Mouse (Mus musculus): Measurements from ENCODE around the gene Tcf7l1.
"Not testable (repeated sequence)": the region's sequence is repeated elsewhere in the genome, so short reads cannot be mapped to it uniquely, and the experiment has no call there.

Gene Tcf7l1

DNA sequence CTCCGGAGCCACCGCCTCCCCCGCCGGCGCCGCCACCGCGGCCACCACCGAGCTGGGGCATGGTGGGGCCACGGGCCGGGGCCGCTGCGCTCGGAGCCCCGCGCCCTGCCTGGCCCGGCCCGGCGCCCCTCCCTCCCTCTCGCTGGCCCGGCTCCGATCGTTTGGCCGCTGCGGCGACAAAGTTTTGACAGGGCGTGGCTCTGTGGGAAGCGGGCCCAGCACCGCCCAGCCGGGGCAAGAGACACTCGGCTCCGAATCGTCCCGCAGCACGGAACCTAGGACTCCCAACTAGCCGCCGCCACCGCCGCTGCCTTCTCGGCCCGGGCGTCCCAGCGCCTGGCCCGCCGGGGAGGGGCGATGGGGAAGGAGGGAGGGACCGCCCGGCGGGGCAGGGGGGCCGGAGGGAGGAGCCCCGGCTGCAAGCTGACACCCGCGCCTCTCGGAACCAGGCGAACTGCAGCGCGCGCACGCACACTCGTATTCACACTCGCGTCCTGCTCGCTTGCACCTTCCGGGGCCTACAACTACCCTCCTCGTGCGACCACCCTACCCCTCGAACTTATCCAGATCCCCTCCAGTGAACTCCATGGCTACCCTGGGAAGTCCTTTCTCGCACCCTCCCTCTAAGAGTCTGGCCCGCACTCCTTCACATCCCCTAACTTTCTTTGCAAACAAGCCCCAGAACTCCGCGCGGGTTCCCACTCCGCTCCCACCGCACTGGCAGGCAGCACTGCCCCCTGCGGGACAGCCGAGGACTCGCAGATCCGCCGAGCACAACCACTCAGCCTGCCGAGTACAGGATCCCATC lies at the start of gene Tcf7l1:
Gene Tcf7l1 (minus strand): TSS at position 363 of the 808 bp plus-strand sequence.
- peak; percentile 65 to 84 for DNase-seq (ENCODE audit: low spot score in 2 of 2)

DNA sequence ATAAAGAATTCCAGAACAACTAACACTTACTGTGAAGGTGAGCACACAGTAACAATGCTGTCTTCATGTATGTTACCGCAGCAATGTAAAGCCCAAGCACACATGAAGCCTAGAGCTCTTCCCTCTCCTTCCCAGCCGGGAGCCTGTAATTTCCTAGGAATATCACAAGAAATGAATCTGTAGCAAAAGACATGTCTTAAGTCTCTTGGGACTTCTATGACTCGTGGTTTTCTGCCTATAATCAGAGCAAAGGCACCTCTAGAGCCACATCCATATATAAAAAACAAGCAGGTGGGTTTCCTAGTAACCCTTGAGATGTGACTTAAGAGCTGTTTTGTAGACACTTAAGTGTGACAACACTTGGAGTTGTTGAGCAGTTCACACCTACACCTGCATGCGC lies 48.7 kb upstream of the Tcf7l1 start:
- DNase-seq (ENCODE audit: low spot score in 2 of 2), result no peak

DNA sequence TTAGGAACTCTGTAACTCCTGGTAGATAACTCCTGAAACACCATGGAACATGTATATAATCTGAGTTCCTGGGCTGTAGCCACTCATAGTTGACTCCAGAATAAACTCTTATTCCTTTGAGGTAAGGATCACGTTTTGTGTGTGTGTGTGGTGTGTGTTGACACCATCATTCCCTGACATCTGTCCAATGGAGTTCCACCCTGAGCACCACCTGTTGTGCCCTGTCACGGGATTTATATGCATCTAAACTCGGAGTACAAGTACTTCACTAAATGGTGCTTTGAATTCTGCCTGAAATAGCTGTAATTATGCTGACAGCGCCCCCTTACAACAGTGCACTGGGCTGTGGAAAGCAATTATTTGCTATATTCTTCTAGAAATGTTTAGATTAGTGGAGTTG lies 45.5 kb upstream of the Tcf7l1 start:
- DNase-seq (ENCODE audit: low spot score in 2 of 2), result no peak

DNA sequence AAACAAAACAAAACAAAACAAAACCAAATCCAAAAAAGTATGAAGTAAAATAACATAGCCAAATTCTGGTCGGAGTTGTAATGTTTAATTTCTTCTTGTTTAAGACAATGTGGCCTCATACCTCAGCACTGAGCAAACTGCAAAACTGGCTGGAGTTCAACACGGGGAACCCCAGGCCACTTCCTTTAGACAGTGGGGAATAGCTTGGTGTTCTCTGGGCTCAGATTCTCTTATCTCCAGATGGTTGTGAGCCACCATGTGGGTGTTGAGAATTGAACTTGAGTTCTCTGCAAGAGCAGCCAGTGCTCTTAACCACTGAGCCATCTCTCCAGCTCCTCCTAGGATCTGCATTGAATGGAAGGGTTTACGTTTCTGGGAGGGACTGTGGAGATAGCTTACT lies 42.8 kb upstream of the Tcf7l1 start:
- DNase-seq (ENCODE audit: low spot score in 2 of 2), result no peak

DNA sequence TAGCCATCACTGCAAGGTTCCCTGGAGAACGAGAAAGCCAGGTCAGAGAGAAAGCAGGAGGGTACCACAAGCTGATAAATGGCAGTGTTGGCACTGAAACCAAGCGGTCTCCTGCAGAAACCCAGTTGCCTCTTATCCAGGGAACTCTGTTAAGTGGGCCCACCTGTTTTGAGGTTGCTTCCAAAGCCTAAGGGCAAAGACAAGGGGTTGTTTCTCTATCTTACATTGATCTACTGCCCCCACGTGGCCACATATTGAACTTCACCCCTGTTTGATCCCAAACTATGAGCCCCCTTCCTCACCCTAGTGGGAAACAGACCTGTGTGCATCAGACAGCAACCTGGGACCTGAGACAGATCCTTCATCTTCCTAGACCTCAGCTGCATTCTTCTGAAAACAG lies 42.2 kb upstream of the Tcf7l1 start:
- peak; percentile 42 to 69 for DNase-seq (ENCODE audit: low spot score in 2 of 2)

DNA sequence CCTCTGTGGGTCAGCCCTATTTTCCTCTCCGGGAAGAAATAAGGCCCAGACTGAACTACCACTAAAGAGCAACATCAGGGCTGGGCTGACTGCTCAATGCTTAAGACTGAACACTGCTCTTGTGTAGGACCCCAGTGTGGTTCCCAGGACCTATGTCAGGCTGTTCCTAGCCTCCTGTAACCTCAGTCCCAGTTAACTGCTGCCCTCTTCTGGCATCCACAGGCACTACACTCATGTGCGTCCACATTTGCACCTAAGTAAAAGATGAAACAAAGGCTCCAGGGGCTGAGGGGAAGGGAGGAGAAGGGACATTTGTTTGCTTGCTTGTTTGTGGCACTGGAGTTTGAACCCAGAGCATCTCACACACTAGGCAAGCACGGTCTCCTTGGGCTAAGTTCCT lies 39.8 kb upstream of the Tcf7l1 start:
- DNase-seq (ENCODE audit: low spot score in 2 of 2), result peak in 1 of 2 experiments; percentile 33

DNA sequence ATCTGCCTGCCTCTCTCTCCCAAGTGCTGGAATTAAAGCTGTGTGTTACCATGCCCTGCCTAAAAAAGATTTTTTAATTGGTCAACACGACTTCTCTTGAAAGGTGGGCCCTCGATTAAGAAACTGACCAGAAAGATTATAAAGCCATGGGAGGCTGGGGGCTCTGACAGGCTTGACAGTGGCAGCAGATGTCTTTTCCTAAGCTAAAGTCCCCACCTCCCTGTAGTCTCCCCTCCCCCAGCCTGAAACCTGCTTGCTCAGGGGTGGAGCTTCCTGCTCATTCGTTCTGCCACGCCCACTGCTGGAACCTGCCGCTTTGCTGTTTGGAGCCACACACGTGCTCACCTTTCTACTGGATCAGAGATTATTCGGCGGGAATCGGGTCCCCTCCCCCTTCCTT lies 39.0 kb upstream of the Tcf7l1 start:
- DNase-seq (ENCODE audit: low spot score in 2 of 2), result not testable (repeated sequence)

DNA sequence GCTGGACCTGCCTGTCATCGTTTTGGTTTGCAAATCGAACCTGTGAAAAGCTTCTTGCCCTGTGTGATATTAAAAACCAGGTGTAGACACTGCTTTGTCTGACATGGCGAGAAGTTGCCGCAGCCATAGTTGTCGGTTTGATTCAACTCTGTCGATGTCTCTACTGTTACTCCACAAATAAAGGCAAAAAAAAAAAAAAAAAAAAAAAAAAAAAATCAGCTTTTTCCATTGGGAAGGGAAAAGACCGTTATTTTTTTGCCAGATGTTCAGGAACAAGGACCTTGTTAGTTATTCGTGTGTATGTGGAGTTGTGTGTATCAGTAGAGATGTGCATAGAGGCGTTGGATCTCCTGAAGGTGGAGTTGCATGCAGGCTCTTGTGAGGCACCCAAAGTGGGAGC lies 36.7 kb upstream of the Tcf7l1 start:
- no peak for DNase-seq (ENCODE audit: low spot score in 2 of 2)

DNA sequence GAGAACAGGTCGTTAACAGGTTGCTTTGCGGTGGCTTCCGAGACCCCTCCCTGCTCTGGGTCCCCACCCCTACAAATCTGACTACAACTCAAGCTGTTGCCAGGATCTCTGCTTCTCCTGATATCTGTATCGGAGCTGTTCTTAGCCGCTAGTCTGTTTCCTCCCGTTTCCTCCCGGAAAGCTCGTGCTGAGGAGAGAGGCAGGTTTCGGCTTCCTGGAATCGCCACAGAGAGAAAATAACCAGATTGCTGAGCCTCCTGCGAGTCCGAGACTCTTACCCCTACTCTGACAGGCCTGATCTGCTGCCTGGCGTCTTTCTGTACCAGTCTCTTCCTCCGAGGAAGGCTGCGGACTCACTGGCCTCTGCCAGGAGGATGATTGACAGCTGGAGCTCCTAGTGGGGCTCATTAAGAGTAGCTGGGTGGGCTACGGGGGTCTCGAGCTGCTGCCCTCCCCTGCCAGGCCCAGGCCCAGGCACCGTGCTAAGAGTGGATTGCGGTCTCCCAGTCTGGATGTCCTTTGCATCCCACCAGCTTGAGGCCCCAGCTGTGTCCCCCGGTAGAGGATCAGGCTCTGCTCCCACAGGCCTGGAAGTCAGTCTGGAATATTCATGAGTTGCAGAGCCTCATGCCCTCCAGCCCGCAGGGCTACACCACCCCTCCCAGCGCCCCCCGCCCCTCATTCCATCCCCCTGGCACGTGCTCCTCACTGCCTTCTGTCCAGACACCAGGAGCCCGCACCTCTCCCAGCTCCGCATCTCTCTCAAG lies 36.1 kb upstream of the Tcf7l1 start:
- no peak for DNase-seq (ENCODE audit: low spot score in 2 of 2)

DNA sequence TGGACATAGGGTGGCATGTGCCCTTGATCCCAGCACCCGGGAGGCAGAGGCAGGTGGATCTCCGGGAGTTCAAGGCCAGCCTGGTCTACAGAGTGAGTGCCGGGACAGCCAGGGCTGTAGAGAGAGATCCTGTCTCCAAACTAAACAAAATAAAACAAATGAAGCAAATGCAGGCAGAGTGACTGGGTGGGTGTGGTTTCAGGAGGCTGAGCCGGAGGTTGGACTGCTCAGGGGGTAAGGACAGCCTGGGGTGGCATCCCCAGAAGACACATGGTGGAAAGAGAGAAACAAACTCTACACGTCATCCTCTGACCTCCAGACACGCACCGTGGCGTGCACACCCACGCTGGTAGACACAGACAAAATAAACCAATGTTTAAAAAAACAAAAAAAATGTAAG lies 24.4 kb upstream of the Tcf7l1 start:
- no peak for DNase-seq (ENCODE audit: low spot score in 2 of 2)

DNA sequence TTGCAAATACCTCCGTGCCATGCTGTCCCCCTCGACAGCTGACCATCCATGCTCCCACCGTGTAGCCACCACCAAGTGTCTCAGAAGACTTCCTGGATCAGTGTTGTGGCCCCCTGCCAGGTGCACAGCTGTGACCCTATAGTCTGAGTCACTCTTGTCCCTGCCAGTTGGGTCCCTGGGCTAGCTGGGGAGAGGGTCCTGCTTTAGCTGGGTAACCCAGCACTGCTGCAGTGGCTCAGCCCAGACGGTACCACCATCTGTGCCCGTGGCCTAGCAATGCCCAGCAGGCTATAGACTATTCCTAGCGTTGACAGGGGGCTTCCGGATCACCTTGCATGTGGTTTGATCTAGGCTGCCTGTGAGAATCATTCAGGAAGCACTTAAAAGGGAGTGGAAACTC lies 21.2 kb upstream of the Tcf7l1 start:
- no peak for DNase-seq (ENCODE audit: low spot score in 2 of 2)

DNA sequence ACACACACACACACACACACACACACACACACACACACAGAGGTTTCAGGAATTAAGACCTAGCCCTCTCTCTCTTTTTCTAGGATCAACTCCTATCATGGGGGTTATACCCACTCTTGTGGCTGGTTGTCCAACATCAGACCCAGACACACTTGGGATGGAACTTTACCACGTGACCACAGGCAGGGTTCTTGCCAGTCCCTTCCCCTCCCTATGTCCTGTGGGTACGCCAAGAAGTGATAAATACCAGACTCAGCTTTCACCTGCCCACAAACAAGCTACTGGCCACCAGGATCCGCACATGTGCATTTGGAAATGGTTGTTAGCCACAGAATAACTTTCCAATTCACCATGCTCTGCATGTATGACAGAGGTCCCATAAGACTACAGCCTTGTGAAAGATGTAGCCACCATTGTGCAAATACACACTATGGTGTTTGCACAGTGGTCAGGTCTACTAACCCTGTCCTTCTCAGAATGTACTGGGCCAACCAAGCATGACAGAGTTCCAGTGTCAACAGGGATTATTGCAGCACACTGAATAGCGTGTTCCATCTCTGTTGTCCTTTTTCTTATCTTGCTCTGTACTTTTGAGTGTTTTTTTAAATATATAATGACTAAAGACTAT lies 20.6 kb upstream of the Tcf7l1 start:
- DNase-seq (ENCODE audit: low spot score in 2 of 2), result no peak

DNA sequence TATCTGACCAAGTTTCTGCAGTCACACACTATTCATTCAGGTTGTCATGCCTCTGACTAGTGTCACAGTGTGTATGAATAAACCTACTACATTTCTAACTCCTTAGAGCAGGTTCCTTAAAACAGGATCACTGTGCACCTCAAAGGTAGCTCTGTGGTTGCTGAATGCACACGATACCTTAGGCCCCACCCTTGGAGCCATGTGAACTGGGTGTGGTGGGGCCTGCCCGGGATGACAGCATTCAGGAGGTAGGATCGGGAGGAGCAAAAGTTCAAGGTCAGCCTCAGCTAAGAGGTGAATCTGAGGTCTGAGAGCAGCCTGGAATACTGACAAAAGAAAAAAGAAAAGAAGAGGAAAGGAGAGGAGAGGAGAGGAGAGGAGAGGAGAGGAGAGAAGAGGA lies 19.3 kb upstream of the Tcf7l1 start:
- no peak for DNase-seq (ENCODE audit: low spot score in 2 of 2)

DNA sequence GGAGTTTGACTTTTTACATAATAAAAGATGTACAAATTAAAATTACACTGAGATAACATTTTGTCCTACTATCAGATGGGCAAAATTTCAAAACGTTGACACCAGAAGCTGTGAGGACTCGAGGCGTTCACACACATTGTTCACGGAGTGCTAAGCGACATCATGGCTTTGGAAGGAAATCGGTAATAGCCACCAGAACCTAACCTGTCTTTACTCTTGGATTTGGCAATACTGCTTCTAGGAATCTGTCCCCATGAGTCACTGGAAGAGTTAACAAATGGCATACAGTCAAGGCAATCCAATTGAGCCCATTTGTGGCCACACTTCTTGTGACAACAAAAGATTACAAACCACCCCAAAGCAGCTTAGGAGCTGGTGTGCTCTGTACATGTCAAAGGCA lies 14.6 kb upstream of the Tcf7l1 start:
- DNase-seq (ENCODE audit: low spot score in 2 of 2), result no peak

DNA sequence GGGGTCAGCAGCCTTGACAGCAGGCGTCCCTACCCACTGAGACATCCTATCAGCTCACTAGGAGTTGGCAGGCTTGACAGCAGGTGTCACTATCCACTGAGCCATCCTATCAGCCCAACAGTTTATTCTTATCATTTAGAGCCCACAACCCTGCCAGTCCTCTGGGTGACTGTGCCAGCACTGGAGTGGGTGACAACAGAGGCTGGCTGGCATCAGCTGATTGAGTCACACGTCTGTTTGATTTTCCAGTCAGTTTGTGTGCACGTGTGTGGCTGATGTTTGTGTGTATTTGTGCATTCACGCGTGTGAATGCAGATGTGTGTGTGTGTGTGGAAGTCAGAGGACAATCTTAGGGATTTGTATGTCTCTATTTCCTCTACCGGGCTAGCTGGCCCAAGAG lies 13.1 kb upstream of the Tcf7l1 start:
- no peak for DNase-seq (ENCODE audit: low spot score in 2 of 2)

DNA sequence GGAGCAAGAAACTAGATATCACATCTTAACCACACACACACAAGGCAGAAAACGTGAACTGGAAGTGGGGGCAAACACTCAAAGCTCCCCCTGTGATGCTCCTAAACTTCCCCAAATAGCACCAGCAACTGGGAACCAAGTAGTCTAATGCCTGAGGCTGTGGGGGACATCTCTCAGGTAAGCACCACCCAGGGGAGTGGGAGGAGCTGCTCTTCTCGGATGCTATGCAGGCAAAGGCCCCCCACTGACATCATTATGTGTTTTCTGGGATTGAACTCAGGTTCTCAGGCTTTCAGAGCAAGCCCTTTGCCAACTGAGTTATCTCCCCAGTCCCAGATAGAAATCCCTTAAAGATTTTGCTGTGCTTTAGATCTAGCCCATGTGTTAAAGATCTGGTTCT lies 11.6 kb upstream of the Tcf7l1 start:
- DNase-seq (ENCODE audit: low spot score in 2 of 2), result no peak

DNA sequence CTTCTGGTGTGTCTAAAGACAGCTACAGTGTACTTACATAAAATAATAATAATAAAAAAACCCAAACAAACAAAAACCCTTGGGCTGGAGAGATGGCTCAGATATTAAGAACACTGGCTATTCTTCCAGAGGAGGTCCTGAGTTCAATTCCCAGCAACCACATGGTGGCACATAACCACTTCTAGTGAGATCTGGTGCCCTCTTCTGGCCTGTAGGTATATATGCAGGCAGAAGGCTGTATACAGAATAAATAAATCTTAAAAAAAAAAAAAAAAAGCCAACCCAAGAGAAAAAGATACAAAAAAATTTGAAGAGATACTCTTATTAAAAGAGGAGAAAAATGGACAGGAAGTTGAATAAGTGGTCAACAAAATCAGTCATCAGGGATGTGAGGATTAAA lies 8.7 kb upstream of the Tcf7l1 start:
- DNase-seq (ENCODE audit: low spot score in 2 of 2), result no peak

DNA sequence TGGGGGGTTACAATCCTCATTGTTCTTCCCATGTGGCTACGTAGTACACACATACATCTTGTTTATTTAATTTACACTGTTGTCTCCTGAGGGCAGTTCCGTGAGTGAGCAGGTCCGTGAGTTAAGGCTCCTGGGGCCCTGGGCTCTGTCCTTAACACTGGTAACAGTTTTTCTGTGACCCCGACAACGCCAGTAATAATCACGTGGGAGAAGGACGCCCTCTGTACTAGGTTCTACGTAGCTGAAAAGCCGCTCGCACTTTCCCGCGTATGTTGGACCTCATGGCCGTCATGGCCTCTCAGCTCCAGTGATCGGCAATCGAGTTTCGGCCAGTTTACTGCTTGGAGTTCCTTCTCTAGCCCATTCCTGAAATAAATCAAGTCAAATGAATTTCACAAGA lies 6.4 kb upstream of the Tcf7l1 start:
- no peak for DNase-seq (ENCODE audit: low spot score in 2 of 2)

DNA sequence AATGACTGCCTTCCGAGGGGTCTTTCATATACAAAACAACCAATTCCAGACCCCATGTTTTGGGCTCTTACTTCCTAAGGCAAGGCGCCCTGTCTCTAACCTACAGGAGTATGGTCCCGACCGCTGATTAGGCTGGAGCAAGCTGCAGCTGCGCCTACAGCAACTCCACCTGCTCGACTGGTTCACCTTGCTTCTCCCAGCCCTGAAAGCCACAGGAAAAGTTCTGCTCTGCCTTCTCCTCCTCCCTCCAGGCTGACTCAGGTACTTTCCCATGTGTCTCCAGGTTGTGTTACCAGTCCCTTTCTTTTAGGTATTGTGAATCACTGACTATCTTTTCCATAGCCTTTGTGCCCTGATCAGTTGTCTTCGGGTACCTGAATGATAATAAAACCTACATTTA lies 5.8 kb upstream of the Tcf7l1 start:
- DNase-seq (ENCODE audit: low spot score in 2 of 2), result no peak

DNA sequence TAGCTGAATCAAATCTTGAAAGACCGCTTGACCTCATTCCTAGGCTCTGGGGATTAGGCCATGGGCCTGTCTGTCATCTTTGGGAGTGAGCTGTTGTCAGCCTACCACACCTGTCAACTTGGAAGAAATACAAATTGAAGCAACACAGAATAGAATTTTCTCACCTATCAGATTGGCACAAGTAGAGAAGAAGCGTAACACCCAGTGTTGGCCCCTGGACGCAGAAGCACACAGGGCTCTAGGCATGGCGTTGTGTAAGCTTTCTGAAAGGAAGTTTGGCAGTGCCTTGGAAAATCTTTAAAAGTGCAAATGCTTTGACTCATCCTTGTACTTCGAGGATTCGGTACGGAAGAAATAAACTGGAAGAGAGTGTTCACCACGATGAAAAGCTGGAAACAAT lies 3.6 kb upstream of the Tcf7l1 start:
- DNase-seq (ENCODE audit: low spot score in 2 of 2), result no peak

DNA sequence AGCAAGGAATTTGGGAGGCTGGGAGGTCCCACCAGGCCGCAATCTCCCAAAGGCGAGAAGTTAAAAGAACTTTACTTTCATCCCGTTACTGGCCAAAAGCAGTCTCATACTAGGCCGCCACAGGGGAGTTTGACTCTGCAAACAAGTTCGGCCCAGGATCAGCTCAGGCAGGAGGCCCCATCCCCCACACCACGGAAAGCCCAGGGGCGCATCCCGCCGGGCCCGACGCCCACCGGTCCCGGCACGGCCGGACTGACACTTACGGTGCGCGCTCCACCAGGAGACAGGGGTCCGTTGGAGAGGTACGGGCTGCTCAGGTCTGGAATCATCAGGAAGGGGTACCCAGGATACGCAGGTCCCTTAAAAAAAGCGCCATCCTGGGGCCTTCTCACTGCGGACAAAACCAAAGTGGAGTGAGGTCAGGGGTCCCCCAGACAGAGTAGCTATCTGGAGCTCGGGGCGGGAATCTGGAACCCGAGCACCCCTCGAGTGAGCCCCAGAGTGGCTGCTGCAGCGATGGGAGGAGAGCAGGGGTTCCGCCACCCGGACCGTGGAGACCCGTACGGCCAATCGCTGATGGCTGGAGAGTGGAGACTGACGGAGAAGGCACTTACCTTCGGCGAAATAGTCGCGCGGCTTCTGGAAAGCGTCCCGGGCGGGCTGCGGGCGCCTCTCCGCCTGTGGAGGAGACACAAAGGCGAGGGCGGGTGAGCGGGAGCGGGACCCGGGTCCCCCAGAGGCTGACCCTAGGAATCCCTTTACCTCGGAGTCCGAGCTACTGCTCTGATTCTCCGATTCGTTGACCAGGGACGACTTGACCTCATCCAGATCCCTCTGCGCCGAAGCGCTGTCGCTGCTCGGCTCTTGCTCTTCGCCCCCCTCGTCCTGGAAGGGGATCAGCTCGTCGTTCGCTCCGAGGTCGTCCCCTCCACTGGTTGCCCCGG lies 834 bp downstream of the Tcf7l1 start:
- peak; percentile 17 to 31 for DNase-seq (ENCODE audit: low spot score in 2 of 2)

Measured in spleen, postnatal 10 days (tissue).